Mouse (Mus musculus) left cerebral cortex, postnatal 4 days (tissue): ENCODE measurements at regions not wholly inside any gene's neighbourhood (a gene's known extent, or its start where the extent isn't known, plus 50 kb on each side); places are given as distances from the start of the nearest gene placed in this dataset.

Experiments
- DNase-seq: peaks from one replicate; pipeline ENCODE4 v3.0.0-alpha.2; 2022
- intact Hi-C: fragments of 180-260 bp; cut with DNase I; formaldehyde crosslinking; loops from one replicate; pipeline ENCODE4 v1.15.1; 2025

DNA sequence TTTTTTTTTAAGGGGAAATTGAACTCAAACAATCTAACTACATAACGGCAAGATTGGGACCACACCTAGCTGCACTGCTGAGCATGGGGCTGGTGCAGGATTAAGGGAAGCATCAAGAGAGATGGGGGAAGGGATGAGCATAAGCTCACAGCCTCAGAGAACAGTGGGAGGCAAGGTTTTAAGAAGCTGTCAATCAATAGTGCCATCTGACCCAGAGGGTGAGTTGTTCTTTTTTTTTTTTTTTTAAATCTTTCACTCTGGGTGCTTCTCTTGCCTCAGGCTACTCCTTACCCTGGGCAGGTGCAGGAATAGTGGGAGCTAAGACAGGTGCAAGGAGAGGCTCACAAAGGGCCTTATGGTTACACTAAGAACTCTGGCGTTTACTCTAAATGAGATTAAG, 176.9 kb upstream of the Klf7 start:
- DNase-seq = no peak
- intact Hi-C loops = loop anchor here (5.0 kb wide), 1 partner anchor 177 kb away; the partner anchor contains the start of gene Klf7

DNA sequence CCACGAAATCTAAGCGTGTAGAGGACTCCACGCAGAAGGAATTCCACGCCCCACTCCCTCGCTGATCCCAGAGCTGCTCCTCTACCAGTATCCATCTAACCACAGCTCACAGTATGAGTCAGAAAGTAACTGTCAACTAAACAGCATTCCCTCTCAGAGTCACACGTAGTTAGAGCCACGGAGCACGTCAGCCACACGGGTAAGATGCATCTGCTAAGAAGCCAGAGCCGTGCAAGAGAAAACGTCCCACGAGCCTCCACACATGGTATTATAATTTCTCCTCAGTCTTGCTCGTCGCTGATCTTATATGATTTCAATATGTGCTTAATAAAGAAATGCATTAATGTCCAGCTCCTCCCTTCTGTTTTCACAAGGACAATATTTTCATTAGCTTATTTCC, 176.1 kb upstream of the Klf7 start:
- intact Hi-C loops = loop anchor here (5.0 kb wide), 1 partner anchor 176 kb away; the partner anchor contains the start of gene Klf7

DNA sequence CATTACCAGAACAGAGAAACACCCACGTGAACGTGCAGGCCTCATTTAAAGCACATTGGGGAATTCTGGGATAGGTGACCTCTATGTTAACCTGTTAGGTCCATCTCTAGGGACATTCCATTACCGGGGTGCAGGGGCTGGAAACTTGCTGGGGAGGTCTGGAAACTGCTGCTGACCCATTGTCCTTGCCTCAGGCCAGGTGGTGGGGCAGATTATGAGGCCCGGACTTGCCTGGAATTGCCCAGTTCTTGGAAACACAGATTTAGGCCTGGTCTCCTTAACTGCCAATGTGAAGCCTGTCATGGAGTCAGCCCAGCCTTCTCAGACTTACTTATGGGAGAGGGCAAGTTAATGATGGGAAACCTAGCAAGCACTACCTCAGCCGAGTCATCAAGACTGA, 175.3 kb upstream of the Klf7 start:
- DNase-seq = no peak
- intact Hi-C loops = loop anchor here (5.0 kb wide), 1 partner anchor 175 kb away; the partner anchor contains the start of gene Klf7

More for the DNA sequence above, 176.1 kb upstream of the Klf7 start:
- DNase-seq = no peak

- DNase-seq = peak; percentile 43
- intact Hi-C loops = loop anchor here (5.0 kb wide), 1 partner anchor 173 kb away; the partner anchor contains the start of gene Klf7
These were observed 173.4 kb upstream of the Klf7 start for GRCm38 (mm10) chr1:64295512-64295945.

GRCm38 (mm10) chr1:64295051-64295450, 173.0 kb upstream of the Klf7 start:
- DNase-seq = no peak
- intact Hi-C loops = loop anchor here (5.0 kb wide), 1 partner anchor 173 kb away; the partner anchor contains the start of gene Klf7

- no peak for DNase-seq
- intact Hi-C loops = no loop called here
These were observed 166.8 kb upstream of the Klf7 start for GRCm38 (mm10) chr1:64288812-64289447.

DNA sequence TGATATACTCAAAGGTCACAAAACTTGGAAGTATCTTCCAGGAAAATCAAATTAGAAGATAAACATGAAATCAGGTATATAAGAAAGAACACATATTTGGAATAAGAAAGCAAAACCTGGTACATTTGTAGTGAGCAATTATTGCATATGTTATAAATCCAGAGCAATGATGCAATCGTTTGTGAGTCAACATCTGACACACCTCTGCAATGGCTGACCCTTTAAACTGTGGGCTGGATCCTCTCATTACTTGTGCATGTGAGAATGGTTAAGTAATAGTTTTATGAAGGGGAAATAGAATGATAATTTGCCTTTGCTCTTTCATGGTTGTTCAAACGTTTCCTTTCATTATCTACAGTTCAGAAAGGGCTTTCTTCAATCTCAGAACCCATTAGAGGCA, 165.0 kb upstream of the Klf7 start:
- intact Hi-C loops = no loop called here
- no peak for DNase-seq

DNA sequence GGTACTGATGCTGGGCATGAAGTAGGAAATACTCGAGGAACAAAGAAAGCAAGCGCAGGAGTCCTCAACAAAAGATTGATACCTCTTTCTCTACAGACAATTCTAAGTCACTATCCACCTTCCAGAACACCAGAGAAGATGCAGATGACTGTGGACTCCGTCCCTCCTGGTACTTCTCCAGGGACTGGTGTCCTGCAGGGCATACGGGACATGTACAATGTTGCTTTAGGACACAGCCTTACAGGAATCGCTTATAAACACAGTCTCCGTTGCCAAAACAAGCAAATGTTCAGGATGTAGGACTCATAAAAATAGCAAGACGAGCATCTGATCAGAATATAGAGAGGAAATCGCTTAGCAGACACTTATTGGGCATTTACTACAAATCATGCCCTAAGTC, 162.6 kb upstream of the Klf7 start:
- intact Hi-C loops = no loop called here
- DNase-seq = no peak

- intact Hi-C loops = no loop called here
- no peak for DNase-seq
These were observed 153.8 kb upstream of the Klf7 start for GRCm38 (mm10) chr1:64275865-64276264.

- no peak for DNase-seq
- intact Hi-C loops = no loop called here
These were observed 153.2 kb upstream of the Klf7 start for GRCm38 (mm10) chr1:64275086-64275802.

DNA sequence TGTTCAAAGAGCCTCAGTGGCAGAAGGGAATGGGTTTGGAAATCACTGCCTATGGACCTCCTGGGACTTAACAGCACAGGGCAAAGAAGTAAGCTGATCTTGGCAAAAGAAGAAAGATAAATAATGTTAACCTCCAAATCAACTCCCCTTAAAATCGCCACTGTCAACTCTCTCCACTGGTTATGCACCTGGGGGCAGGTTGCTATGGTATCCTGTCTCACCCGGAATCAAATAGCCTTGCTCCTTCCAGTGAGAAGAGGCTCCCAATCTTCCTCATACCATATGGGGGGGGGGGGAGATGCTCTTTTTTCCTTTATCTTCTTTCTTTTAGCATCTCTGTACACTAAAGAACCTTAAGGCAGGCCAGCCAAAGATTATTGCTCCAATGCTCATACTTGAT, 135.2 kb upstream of the Klf7 start:
- intact Hi-C loops = no loop called here
- no peak for DNase-seq

DNA sequence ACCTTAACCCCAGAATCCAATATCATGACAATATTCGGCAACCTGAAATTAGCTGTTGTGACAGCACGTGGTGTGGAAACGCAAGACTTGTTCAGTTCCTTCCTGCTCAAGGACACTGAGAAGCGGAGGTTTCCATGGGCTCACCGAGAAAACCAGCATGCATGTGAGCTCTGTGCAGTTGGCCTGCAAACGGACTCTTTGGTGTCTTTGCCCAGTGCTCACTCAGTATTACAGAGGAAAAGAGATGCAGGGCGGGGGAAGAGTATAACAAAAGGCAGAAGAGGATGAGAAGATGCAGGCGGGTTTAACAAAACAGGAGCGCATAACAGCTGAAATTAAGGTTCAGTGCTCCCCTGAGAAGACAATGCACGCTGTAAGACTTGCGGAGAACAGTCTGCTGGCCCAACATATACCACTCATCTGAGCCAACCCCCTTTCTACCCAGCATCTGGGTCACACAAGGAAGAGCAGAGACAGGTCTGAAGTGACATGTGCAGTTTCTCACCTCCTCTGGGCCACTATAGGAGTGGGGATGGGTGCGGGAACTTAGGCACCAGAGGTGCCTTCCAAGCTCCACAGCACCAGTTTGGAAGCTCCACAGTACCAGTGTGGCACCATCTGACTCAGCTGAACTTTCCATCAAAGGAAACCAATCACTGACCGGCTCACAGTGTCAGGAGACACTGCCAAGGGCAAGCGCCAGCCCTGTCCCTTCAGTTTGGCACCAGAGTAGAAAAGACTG, 133.6 kb upstream of the Klf7 start:
- intact Hi-C loops = no loop called here
- peak; percentile 59 for DNase-seq

- intact Hi-C loops = no loop called here
- no peak for DNase-seq
These were observed 132.6 kb upstream of the Klf7 start for GRCm38 (mm10) chr1:64254673-64255072.

GRCm38 (mm10) chr1:64253996-64254395, 131.9 kb upstream of the Klf7 start:
- DNase-seq = no peak
- intact Hi-C loops = no loop called here

- intact Hi-C loops = no loop called here
- no peak for DNase-seq
These were observed 120.3 kb upstream of the Klf7 start for GRCm38 (mm10) chr1:64242401-64242800.

DNA sequence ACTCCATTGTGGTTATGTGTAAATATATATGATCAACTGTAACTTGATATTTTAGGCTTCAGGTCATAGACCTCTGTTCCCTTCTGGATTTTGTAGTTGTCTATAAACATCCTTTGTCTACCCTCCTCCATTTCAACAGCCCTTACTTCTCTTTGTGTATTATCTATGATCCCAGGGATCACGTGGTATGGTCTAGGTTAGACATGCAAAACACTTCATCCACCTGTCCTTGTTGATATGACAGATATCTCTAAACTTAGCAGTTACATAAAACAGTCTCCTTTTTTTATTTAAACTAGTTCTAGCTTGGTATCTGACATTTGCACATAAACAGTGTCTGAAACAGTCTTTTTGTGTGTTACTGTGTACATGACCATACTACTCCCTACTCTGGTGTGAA, 107.6 kb upstream of the Klf7 start:
- DNase-seq = no peak
- intact Hi-C loops = loop anchor here (10.0 kb wide), 1 partner anchor 465 kb away; the partner anchor contains the start of gene 4933402D24Rik

DNA sequence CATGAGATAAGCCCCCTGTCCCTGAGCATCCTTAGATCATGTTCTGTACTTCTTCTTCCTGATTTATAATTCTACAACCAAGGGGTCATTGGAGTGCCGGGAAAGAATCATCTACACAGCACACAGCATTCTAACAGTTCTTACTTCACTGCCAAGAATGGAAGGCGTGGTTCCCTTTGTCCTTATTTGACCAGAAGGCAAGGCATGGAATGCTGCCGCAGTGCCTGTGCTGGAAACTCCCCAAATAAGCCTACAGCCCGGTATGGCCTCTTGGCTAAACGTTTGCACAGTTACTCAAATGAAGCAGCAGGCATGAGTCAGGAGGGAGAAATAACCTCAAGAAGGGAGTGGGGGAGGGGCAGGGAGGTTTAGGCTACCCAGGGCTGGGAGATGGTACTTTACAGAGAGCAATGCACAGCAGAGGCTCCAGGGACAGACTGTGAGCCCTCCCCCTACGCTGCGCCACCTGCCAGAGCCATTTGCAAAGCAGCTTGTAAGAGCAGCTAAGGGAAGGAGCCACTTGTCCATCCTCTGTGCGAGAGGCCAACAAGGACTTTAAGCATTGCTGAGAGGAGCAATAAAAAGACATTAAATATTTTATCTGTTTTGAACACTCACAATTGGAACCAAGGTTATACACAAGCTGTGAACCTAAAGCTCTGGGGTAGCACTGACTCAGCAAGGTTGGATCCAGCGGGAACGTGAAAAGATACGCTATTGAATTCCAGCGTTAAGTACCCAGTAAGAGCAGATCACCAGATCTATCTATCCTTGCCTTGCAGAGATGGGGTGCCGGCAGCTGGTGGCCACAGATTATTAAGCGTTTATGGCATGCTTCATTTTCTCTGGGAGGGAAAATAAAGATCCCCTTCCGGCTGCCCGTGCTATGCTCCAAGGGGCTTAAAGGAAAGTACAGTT, 104.2 kb upstream of the Klf7 start:
- intact Hi-C loops = loop anchor here (10.0 kb wide), 1 partner anchor 461 kb away; the partner anchor contains the start of gene 4933402D24Rik
- DNase-seq = peak; percentile 88

DNA sequence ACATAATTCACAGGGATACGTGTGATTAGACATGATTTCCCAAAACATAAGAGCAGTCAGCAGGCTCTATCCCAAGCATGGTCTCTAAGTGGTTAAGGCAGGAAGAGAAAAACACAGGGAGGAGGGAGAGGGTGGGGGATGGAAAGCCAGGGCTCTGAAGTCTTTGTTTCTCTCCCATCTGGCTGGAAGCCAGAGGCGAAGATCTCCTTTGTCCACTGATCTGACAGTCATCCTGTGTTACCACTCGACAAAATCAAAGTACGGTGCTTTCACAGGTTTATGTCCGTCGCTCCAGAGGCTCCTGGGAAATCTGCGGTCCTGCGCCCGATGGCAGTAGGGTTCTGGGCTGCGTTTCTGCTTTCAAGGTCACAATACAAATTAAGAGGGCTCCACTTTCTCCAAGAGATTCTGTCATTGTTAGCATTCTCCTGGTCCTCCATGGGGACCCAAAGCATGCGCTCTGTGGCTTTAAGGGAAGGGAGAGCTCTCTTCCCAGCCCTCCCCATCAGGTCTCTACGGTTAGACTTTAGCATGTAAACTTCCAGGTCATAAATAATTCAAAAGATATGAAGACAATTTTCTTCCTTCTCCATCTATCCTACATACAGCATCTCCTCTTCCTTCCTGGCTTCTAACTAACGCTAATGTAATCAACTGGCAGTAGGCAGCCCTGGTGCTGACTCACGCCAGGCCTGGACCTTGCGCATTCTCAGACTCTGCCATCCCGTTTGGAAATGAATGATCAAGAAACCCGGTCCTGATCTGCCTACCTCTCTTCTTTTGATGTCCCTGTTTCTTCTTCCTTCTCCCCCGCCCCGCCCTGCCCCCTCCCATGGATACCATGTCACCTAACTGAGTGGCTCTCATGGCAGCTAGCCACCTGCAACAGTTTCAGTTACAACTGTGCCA, 102.0 kb upstream of the Klf7 start:
- intact Hi-C loops = loop anchor here (10.0 kb wide), 1 partner anchor 459 kb away; the partner anchor contains the start of gene 4933402D24Rik
- peak; percentile 49 for DNase-seq

DNA sequence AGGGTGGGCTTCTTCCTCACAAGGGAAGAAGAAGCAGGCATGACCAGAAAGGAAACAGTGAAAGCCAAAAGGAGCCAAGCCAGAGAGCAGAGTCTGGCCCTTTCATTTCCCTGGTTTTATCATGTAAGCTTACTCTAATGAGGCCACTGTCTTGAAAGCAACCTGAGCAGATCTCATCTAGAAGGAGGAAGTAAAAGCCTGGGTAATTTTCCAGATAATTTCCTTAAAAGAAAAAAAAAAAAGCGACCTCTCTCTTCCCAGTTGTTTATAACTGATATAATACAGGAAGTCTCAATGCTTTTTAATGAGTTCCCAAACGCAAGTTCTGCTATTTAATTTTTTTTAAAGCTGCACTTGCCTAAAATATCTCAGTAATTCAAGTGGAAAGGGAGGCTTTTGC, 100.4 kb upstream of the Klf7 start:
- no peak for DNase-seq
- intact Hi-C loops = loop anchor here (10.0 kb wide), 1 partner anchor 458 kb away; the partner anchor contains the start of gene 4933402D24Rik
